Mouse (Mus musculus) lung, postnatal 0 days (tissue): ENCODE results near the gene Ccdc153. TPM values are rescaled to one million over a fixed set of nuclear protein-coding genes. Genes with fewer than 3 reads are reported as not detected.

Experiments
- ATAC-seq: fragments of 200-750 bp; cut with Nextera tagmentation; 2 replicates; pipeline ENCODE4 v1.8.0; 2017; ENCODE audit warnings: moderate library complexity
- DNase-seq: peaks from one replicate; pipeline ENCODE4 v3.0.0-alpha.2; 2016; ENCODE audit warnings: low spot score
- H3K27ac ChIP-seq: fragments of 300-500 bp; sonication (generic); 2 replicates; pipeline ENCODE4 v1.5.1; 2014; ENCODE audit warnings: antibody characterized with exemption, mild to moderate bottlenecking, low read length, mixed read lengths
- H3K27me3 ChIP-seq: fragments of 300-500 bp; sonication (generic); replicated peaks from 2 replicates; pipeline ENCODE4 v1.6.1; 2014; ENCODE audit warnings: low read length, mixed read lengths; ENCODE audit not compliant: insufficient read depth
- H3K36me3 ChIP-seq: fragments of 300-500 bp; sonication (generic); 2 replicates; pipeline ENCODE4 v1.6.1; 2014; ENCODE audit warnings: low read length, mixed read lengths; ENCODE audit not compliant: insufficient read depth
- H3K4me1 ChIP-seq: fragments of 300-500 bp; sonication (generic); 2 replicates; pipeline ENCODE4 v1.6.1; 2014; ENCODE audit warnings: antibody characterized with exemption, low read depth, low read length, mixed read lengths; ENCODE audit not compliant: insufficient read depth
- H3K4me2 ChIP-seq: fragments of 300-500 bp; sonication (generic); replicated peaks from 2 replicates; pipeline ENCODE4 v1.6.1; 2014; ENCODE audit warnings: low read depth, mild to moderate bottlenecking, low read length, moderate library complexity, mixed read lengths
- H3K4me3 ChIP-seq: fragments of 300-500 bp; sonication (generic); 2 replicates; pipeline ENCODE4 v1.5.1; 2014; ENCODE audit warnings: low read depth, low read length
- H3K9ac ChIP-seq: fragments of 300-500 bp; sonication (generic); replicated peaks from 2 replicates; pipeline ENCODE4 v1.6.1; 2014; ENCODE audit warnings: low read depth, mild to moderate bottlenecking
- H3K9me3 ChIP-seq: fragments of 300-500 bp; sonication (generic); 2 replicates; pipeline ENCODE4 v1.6.1; 2016; ENCODE audit warnings: low read length, mixed read lengths
- CTCF ChIP-seq: IDR thresholded peaks from 2 replicates; pipeline ENCODE4 v1.5.1; 2016; ENCODE audit warnings: antibody characterized with exemption, mild to moderate bottlenecking
- EP300 ChIP-seq: IDR thresholded peaks from 2 replicates; pipeline ENCODE4 v1.6.1; 2016; ENCODE audit warnings: antibody characterized with exemption, mild to moderate bottlenecking, control low read depth
- WGBS: fragments of 180-500 bp; shearing (Covaris S2); extraction: QIAGEN DNeasy Blood & Tissue Kit; methylation state at CpG from one replicate; pipeline ENCODE4 v1.1.7; 2014; 5-methylcytosine and 5-hydroxymethylcytosine counted together
- polyA plus RNA-seq: library from polyadenylated mRNA; unstranded; fragments of >200 nt; fragmentation: Nextera tagmentation; extraction: Ambion mirVana; gene quantifications from 2 replicates; pipeline ENCODE4 v1.2.1, GENCODE M21; 2015

Gene Ccdc153
- polyA plus RNA-seq, 1 experiment from 2014 or later = 60.0 TPM

DNA sequence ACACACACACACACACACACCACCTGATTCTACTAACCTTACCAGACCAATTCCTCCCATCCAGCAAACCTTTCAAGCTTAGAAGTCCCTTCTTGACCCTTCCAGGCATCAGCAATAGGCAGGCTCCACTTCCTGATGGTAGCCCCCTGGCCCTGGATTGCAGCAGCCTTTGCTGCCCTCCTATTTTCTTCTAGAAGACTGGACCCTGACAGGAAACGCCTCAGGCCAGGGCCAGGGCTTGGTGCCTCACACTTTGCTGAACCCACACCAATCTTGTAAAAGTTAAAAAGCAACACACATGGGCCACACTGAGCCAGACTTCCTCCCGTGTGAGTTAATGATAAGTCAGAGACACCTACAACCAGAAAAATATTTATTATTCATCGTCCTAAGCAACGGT, 3.3 kb upstream of the Ccdc153 start:
- Histone ChIP-seq H3K4me2 (no peak overlapping the region), H3K9me3 (no peaks in the 10 kb centered on the region), H3K9ac (no peak overlapping the region), H3K4me3 (no peak overlapping the region), H3K36me3 (no peaks in the 10 kb centered on the region), H3K27me3 (no peaks in the 10 kb centered on the region), H3K4me1 (no peaks in the 10 kb centered on the region), H3K27ac (no peak overlapping the region)
- no peak for DNase-seq
- TF ChIP-seq EP300 (no peak), CTCF (no peak)
- no peak for ATAC-seq
- 71% methylated on average over 4 of the region's 4 CpGs for WGBS

DNA sequence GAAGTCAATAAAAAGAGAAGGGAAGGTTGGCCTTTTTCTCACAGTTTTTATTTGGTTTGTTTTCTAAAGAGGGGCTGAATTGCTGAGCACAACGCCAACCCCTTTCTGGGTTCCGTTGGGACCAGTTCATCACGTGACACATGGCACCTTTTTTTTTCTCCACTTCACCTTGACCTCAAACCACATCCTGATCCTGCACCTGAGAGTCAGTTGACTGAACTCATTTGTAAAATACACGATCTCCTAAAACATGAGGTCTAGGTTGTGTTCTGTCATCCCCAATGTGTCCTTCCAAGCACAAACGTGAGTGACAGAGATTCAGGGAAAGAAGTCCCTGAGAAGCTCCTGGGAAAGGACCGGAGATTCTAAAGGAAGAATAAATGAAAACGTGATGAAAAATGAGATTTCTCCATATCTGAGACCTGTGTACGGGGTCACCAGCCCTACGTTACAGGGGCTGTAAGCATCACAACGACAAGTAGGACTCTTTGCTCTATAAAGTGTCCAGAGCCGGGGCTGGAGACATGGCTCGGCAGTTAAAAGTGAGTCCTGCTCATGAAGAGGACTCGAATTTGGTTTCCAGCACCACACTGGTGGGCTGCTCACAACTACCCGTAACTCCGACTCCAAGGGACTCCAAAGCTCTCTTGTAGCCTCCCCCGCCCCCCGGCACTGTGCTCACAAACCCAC, 1.8 kb upstream of the Ccdc153 start:
- Histone ChIP-seq H3K9ac (no peak overlapping the region), H3K4me3 (no peak overlapping the region), H3K9me3 (no peaks in the 10 kb centered on the region), H3K4me1 (no peaks in the 10 kb centered on the region), H3K27ac (no peak overlapping the region), H3K4me2 (no peak overlapping the region), H3K27me3 (no peaks in the 10 kb centered on the region), H3K36me3 (no peaks in the 10 kb centered on the region)
- WGBS = 74% methylated on average over 17 of the region's 17 CpGs
- TF ChIP-seq CTCF (no peak), EP300 (no peak)
- no peak for ATAC-seq
- no peak for DNase-seq

DNA sequence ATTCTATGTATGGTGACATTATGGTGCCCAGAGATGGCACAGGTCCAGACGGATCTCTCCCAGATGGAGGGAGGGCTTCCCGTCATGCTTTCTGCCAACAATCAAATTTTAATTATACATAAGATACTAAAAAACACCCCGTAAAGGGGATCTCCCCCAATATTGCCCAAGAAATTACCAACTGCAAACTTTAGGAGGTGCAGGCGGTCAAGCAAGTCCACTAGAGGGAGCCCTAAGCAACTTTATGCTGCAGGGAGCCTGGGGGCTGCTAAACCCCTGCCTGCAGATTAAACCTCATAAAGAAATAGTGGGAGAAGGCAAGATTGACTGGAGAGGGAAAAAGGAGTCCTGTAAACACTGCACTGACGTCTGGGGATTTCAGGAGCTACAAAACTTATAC, 1.0 kb upstream of the Ccdc153 start:
- Histone ChIP-seq H3K27ac (no peak overlapping the region), H3K9ac (no peak overlapping the region), H3K9me3 (no peaks in the 10 kb centered on the region), H3K4me2 (no peak overlapping the region), H3K4me3 (no peak overlapping the region), H3K27me3 (no peaks in the 10 kb centered on the region), H3K4me1 (no peaks in the 10 kb centered on the region), H3K36me3 (no peaks in the 10 kb centered on the region)
- ATAC-seq = 0 out of 2 replicates have a peak, but pooled peaks have one; percentile 42
- peak; percentile 66 for DNase-seq
- WGBS = 3% methylated on average over 5 of the region's 5 CpGs
- TF ChIP-seq EP300 (no peak), CTCF (peak; percentile 81)

DNA sequence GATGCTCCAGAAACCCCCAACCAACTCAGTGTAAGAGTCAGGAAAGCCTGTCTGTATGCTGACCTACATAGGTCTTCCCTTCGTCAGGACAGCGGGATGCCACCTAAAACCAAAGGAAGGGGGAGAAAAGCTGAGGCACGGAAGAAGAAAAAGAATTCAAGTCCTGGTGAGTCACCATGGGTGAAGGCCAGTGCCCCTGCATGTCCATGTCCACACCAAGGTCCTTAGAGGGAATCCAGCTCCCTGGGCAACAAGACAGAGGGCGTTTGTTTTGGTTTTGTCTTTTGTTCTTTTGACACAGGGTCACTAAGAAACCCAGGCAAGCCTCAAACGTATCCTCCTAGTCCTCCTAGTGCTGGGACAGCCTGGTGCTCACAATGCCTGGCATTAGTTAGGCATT, 435 bp downstream of the Ccdc153 start:
- no peaks in the 10 kb centered on the region for H3K9me3 ChIP-seq
- DNase-seq (no peak), ATAC-seq (no peak)
- H3K9ac ChIP-seq = no peak overlapping the region
- H3K27me3 ChIP-seq = no peaks in the 10 kb centered on the region
- no peaks in the 10 kb centered on the region for H3K4me1 ChIP-seq
- 46% methylated on average over 5 of the region's 5 CpGs for WGBS
- H3K4me3 ChIP-seq = no peak overlapping the region
- H3K27ac ChIP-seq = no peak overlapping the region
- no peak for TF ChIP-seq EP300
- TF ChIP-seq CTCF = no peak
- no peak overlapping the region for H3K4me2 ChIP-seq
- no peaks in the 10 kb centered on the region for H3K36me3 ChIP-seq

DNA sequence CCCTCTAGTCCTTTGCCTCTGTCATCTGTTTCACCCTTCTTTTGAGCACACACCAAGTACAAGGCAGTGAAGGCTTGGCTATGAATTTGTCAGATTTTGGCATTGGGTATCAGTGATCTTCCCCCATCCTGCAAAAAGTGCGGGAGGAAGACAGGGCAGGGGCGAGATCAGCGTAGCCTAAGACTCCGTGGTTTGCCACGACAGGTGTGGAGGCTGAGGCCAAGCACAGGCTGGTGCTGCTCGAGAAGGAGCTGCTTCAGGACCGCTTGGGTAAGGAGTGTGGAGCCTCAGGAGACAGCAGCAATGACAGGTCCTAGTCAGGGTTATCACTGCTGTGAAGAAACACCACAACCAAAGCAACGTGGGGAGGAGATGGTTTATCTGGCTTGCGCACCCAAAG, 942 bp downstream of the Ccdc153 start:
- Histone ChIP-seq H3K27ac (no peak overlapping the region), H3K9ac (no peak overlapping the region), H3K4me2 (no peak overlapping the region), H3K9me3 (no peaks in the 10 kb centered on the region), H3K27me3 (no peaks in the 10 kb centered on the region), H3K4me3 (no peak overlapping the region), H3K36me3 (no peaks in the 10 kb centered on the region), H3K4me1 (no peaks in the 10 kb centered on the region)
- ATAC-seq = no peak
- TF ChIP-seq EP300 (no peak), CTCF (no peak)
- no peak for DNase-seq
- WGBS = 52% methylated on average over 9 of the region's 9 CpGs

DNA sequence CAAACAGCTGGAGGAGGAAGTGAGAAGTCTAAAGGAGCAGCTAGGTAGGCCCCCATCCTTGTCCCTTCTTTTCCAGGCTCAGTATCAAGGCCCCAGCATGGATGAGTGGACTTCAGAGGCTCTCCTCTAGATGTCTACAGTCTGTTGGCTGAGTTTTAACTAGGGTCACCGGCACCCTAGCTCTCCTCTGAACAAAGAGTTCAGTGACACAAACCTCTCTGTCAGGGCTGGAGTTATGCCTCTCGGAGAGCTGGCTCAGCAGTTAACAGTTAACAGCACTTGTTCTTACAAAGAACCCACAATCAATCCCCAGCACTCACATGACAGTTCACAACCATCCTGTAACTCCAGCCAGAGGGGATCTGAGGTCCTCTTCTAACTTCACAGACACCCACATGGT, 3.1 kb downstream of the Ccdc153 start:
- WGBS = 58% methylated on average over 2 of the region's 2 CpGs
- Histone ChIP-seq H3K27me3 (no peaks in the 10 kb centered on the region), H3K4me1 (no peaks in the 10 kb centered on the region), H3K9me3 (no peaks in the 10 kb centered on the region), H3K27ac (no peak overlapping the region), H3K4me2 (no peak overlapping the region), H3K9ac (no peak overlapping the region), H3K4me3 (no peak overlapping the region), H3K36me3 (no peaks in the 10 kb centered on the region)
- DNase-seq = no peak
- no peak for TF ChIP-seq EP300
- no peak for TF ChIP-seq CTCF
- ATAC-seq = no peak

DNA sequence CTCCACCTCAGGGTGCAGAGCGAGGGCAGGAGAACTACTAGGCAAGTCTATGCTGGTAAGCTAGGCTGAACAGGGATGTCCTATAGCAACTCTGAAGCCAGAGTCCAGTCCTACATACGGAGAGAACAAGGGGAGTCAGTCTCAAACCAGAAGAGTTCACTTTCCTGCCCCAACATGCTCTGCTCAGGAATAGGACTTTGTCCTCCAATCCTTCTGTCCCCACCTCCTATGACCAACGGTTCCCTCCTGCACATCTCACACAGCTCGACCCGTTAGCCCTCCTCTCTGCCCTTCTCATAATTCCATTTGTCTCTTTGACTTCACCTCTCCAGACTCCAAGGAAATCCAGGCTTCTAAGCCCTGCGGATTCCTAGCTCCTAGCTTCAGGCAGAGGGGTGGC, 7.4 kb downstream of the Ccdc153 start:
- no peak overlapping the region for H3K4me3 ChIP-seq
- ATAC-seq = no peak
- no peak overlapping the region for H3K4me2 ChIP-seq
- peaks cover 3% of the 10 kb centered on the region; the same call in 1 of the 2 replicates for H3K36me3 ChIP-seq
- TF ChIP-seq EP300 (no peak), CTCF (no peak)
- H3K4me1 ChIP-seq = no peaks in the 10 kb centered on the region
- H3K9me3 ChIP-seq = no peaks in the 10 kb centered on the region
- 71% methylated on average over 6 of the region's 6 CpGs for WGBS
- H3K27ac ChIP-seq = no peak overlapping the region
- H3K27me3 ChIP-seq = no peaks in the 10 kb centered on the region
- no peak for DNase-seq
- H3K9ac ChIP-seq = no peak overlapping the region
